Mouse (Mus musculus) MEL (cell line): ENCODE measurements around the gene Epha10. TPM values are rescaled to one million over a fixed set of nuclear protein-coding genes. Genes with fewer than 3 reads are reported as not detected.

Source experiments
- DNase-seq: peaks from one replicate; pipeline ENCODE4 v3.0.0; 2011; ENCODE audit warnings: low read depth, low spot score
- H3K27ac ChIP-seq: 2 replicates; pipeline ENCODE4 v1.5.1; 2012; ENCODE audit warnings: low read depth, mild to moderate bottlenecking, control low read depth, low read length, moderate library complexity; ENCODE audit not compliant: control insufficient read depth
- H3K27me3 ChIP-seq, 2 experiments: fragments of 150-350 bp in 1 of 2; sonication (generic) in 1 of 2; 2 replicates each; pipeline ENCODE4 v1.6.1; 2012; ENCODE audit warnings: low read length in 2 of 2, mild to moderate bottlenecking in 2 of 2, improper control_type of control experiment in 1 of 2, moderate library complexity in 1 of 2; ENCODE audit not compliant: insufficient read depth in 2 of 2, control insufficient read depth in 1 of 2
- H3K36me3 ChIP-seq, 2 experiments: 2 replicates each; pipeline ENCODE4 v1.6.1; 2012 to 2014; ENCODE audit warnings: low read length in 2 of 2, improper control_type of control experiment in 1 of 2, inconsistent platforms in 1 of 2, mild to moderate bottlenecking in 1 of 2; ENCODE audit not compliant: insufficient read depth in 2 of 2, control insufficient read depth in 1 of 2
- H3K4me1 ChIP-seq, 2 experiments: fragments of 150-350 bp in 1 of 2; sonication (generic) in 1 of 2; 2 replicates each; pipeline ENCODE4 v1.6.1; 2012; ENCODE audit warnings: low read length in 2 of 2, improper control_type of control experiment in 1 of 2, mild to moderate bottlenecking in 1 of 2; ENCODE audit not compliant: insufficient read depth in 2 of 2, control insufficient read depth in 1 of 2
- H3K4me3 ChIP-seq, 2 experiments: fragments of 150-350 bp in 1 of 2; sonication (generic) in 1 of 2; 2 replicates each; pipeline ENCODE4 v1.5.1; 2012; ENCODE audit warnings: low read depth in 2 of 2, low read length in 2 of 2, mild to moderate bottlenecking in 2 of 2, moderate library complexity in 2 of 2, control low read depth in 1 of 2, improper control_type of control experiment in 1 of 2; ENCODE audit not compliant: control insufficient read depth in 1 of 2, insufficient read depth in 1 of 2
- H3K79me2 ChIP-seq: 2 replicates; pipeline ENCODE4 v1.6.1; 2012; ENCODE audit warnings: mild to moderate bottlenecking, low read length, moderate library complexity; ENCODE audit not compliant: control insufficient read depth, poor library complexity, insufficient read depth
- H3K9ac ChIP-seq: 2 replicates; pipeline ENCODE4 v1.6.1; 2012; ENCODE audit warnings: low read depth, mild to moderate bottlenecking, control low read depth, low read length, moderate library complexity; ENCODE audit not compliant: control insufficient read depth, poor library complexity, severe bottlenecking
- H3K9me3 ChIP-seq: fragments of 150-350 bp; sonication (generic); replicated peaks from 2 replicates; pipeline ENCODE4 v1.6.1; 2012; ENCODE audit warnings: mild to moderate bottlenecking, low read length, improper control_type of control experiment, moderate library complexity; ENCODE audit not compliant: insufficient read depth
- CHD1 ChIP-seq: IDR thresholded peaks from 2 replicates; pipeline ENCODE4 v1.6.1; 2012; ENCODE audit warnings: low read depth, mild to moderate bottlenecking, inconsistent platforms, low read length, improper control_type of control experiment
- CHD2 ChIP-seq: IDR thresholded peaks from 2 replicates; pipeline ENCODE4 v1.6.1; 2011; ENCODE audit warnings: low read length, improper control_type of control experiment
- CTCF ChIP-seq, 3 experiments: IDR thresholded peaks in 2 of 3; conservative IDR thresholded peaks in 1 of 3; 2 replicates each; pipeline ENCODE4 v1.5.1; 2011 to 2012; ENCODE audit warnings: low read length in 3 of 3, low read depth in 2 of 3, mild to moderate bottlenecking in 2 of 3, improper control_type of control experiment in 1 of 3, inconsistent platforms in 1 of 3, mixed read lengths in 1 of 3, moderate library complexity in 1 of 3; ENCODE audit not compliant: control insufficient read depth in 1 of 3, insufficient read depth in 1 of 3, poor library complexity in 1 of 3, severe bottlenecking in 1 of 3
- E2F4 ChIP-seq: IDR thresholded peaks from 2 replicates; pipeline ENCODE4 v1.6.1; 2011; ENCODE audit warnings: low read depth, low read length, improper control_type of control experiment, borderline replicate concordance
- ELF1 ChIP-seq: IDR thresholded peaks from 2 replicates; pipeline ENCODE4 v1.6.1; 2014; ENCODE audit warnings: low read depth, mild to moderate bottlenecking, inconsistent platforms, low read length, improper control_type of control experiment, moderate library complexity
- EP300 ChIP-seq, 2 experiments: IDR thresholded peaks; 2 replicates each; pipeline ENCODE4 v1.6.1; 2011; ENCODE audit warnings: improper control_type of control experiment in 2 of 2, low read length in 2 of 2, low read depth in 1 of 2, mild to moderate bottlenecking in 1 of 2
- ETS1 ChIP-seq: IDR thresholded peaks from 2 replicates; pipeline ENCODE4 v1.6.1; 2012; ENCODE audit warnings: low read depth, mild to moderate bottlenecking, inconsistent platforms, low read length, improper control_type of control experiment, moderate library complexity
- GATA1 ChIP-seq: IDR thresholded peaks from 2 replicates; pipeline ENCODE4 v1.6.1; 2011; ENCODE audit warnings: low read depth, low read length, improper control_type of control experiment
- KAT2A ChIP-seq: conservative IDR thresholded peaks from 2 replicates; pipeline ENCODE4 v1.6.1; 2012; ENCODE audit warnings: low read depth, low read length, improper control_type of control experiment, inconsistent platforms
- MAX ChIP-seq: IDR thresholded peaks from 2 replicates; pipeline ENCODE4 v1.6.1; 2011; ENCODE audit warnings: low read length, improper control_type of control experiment
- MEF2A ChIP-seq: IDR thresholded peaks from 2 replicates; pipeline ENCODE4 v1.6.1; 2014; ENCODE audit warnings: low read depth, mild to moderate bottlenecking, inconsistent platforms, low read length, improper control_type of control experiment; ENCODE audit not compliant: poor library complexity, insufficient replicate concordance, severe bottlenecking; ENCODE audit errors: extremely low read depth
- MXI1 ChIP-seq: IDR thresholded peaks from 2 replicates; pipeline ENCODE4 v1.6.1; 2011; ENCODE audit warnings: mild to moderate bottlenecking, low read depth, low read length, improper control_type of control experiment
- MYC ChIP-seq: IDR thresholded peaks from 2 replicates; pipeline ENCODE4 v1.6.1; 2011; ENCODE audit warnings: low read depth, mild to moderate bottlenecking, low read length, improper control_type of control experiment, moderate library complexity
- NELFE ChIP-seq: IDR thresholded peaks from 2 replicates; pipeline ENCODE4 v1.6.1; 2011; ENCODE audit warnings: low read depth, low read length, improper control_type of control experiment
- NRF1 ChIP-seq: IDR thresholded peaks from 2 replicates; pipeline ENCODE4 v1.6.1; 2014; ENCODE audit warnings: low read depth, mild to moderate bottlenecking, inconsistent platforms, low read length, improper control_type of control experiment, moderate library complexity; ENCODE audit not compliant: poor library complexity, insufficient read depth, severe bottlenecking
- POLR2A ChIP-seq, 2 experiments: IDR thresholded peaks; 2 replicates each; pipeline ENCODE4 v1.6.1; 2011 to 2012; ENCODE audit warnings: low read length in 2 of 2, mild to moderate bottlenecking in 2 of 2, control low read depth in 1 of 2, improper control_type of control experiment in 1 of 2, low read depth in 1 of 2, moderate library complexity in 1 of 2; ENCODE audit not compliant: control insufficient read depth in 1 of 2, insufficient read depth in 1 of 2, poor library complexity in 1 of 2
- POLR2AphosphoS2 ChIP-seq: IDR thresholded peaks from 2 replicates; pipeline ENCODE4 v1.6.1; 2011; ENCODE audit warnings: low read length, improper control_type of control experiment
- RAD21 ChIP-seq: IDR thresholded peaks from 2 replicates; pipeline ENCODE4 v1.6.1; 2011; ENCODE audit warnings: mild to moderate bottlenecking, low read depth, low read length, improper control_type of control experiment
- RCOR1 ChIP-seq: IDR thresholded peaks from 2 replicates; pipeline ENCODE4 v1.6.1; 2012; ENCODE audit warnings: low read depth, mild to moderate bottlenecking, inconsistent platforms, low read length, improper control_type of control experiment
- SMC3 ChIP-seq: IDR thresholded peaks from 2 replicates; pipeline ENCODE4 v1.6.1; 2011; ENCODE audit warnings: low read depth, low read length, improper control_type of control experiment
- ZC3H11A ChIP-seq: IDR thresholded peaks from 2 replicates; pipeline ENCODE4 v1.6.1; 2012; ENCODE audit warnings: low read depth, mild to moderate bottlenecking, inconsistent platforms, low read length, improper control_type of control experiment
- ZKSCAN1 ChIP-seq: IDR thresholded peaks from 2 replicates; pipeline ENCODE4 v1.6.1; 2012; ENCODE audit warnings: low read depth, mild to moderate bottlenecking, inconsistent platforms, low read length, improper control_type of control experiment, moderate library complexity
- ZNF384 ChIP-seq: IDR thresholded peaks from 2 replicates; pipeline ENCODE4 v1.6.1; 2012; ENCODE audit warnings: low read depth, mild to moderate bottlenecking, inconsistent platforms, low read length, improper control_type of control experiment
- polyA plus RNA-seq, 2 experiments: library from polyadenylated mRNA; stranded (reverse) in 1 of 2; unstranded in 1 of 2; fragments of >175 nt in 1 of 2; fragments of >200 nt in 1 of 2; gene quantifications; 2 replicates each; pipeline versions ENCODE4 v1.2.1 to v1.2.4; 2012; ENCODE audit warnings: low replicate concordance in 2 of 2, low read depth in 1 of 2; ENCODE audit not compliant: insufficient read length in 2 of 2, insufficient read depth in 1 of 2, missing spikeins in 1 of 2
- total RNA-seq: library from RNA; depleted of rRNA; stranded (reverse); fragments of 300-350 nt; gene quantifications from 2 replicates; pipeline ENCODE4 v1.2.3, GENCODE M21; 2012

Epha10 gene
- total and polyA plus RNA-seq, 3 experiments, result not detected

GRCm38 (mm10) chr4:124840998-124841397 lies 39.7 kb upstream of the Epha10 start:
- Histone ChIP-seq H3K27me3 (no peaks in the 10 kb centered on the region), H3K9ac (no peak overlapping the region), H3K27ac (no peak overlapping the region), H3K9me3 (no peaks in the 10 kb centered on the region), H3K4me1 (no peaks in the 10 kb centered on the region), H3K36me3 (peaks cover 0 to 1% of the 10 kb centered on the region in 2 experiments; a peak in 1 of 4 replicates), H3K79me2 (no peaks in the 10 kb centered on the region), H3K4me3 (no peak overlapping the region)
- peak; percentile 20 for TF ChIP-seq RAD21
- TF ChIP-seq SMC3, result peak; percentile 39
- TF ChIP-seq ZNF384, result peak; percentile 31; the same call in 1 of the 2 replicates
- TF ChIP-seq MEF2A, result no peak
- no peak for TF ChIP-seq ZC3H11A
- peak; percentile 40 to 58 (median 57) for TF ChIP-seq CTCF (IDR thresholded peaks at IDR 0.05 in 2 of 3, conservative IDR thresholded peaks at IDR 0.05 in 1 of 3; ENCODE audit: control insufficient read depth in 1 of 3, insufficient read depth in 1 of 3, low read depth in 2 of 3, low read length in 3 of 3, poor library complexity in 1 of 3, severe bottlenecking in 1 of 3)
- peak; percentile 64 for DNase-seq

GRCm38 (mm10) chr4:124843493-124843892 lies 37.2 kb upstream of the Epha10 start:
- H3K9ac ChIP-seq, result no peak overlapping the region
- H3K36me3 ChIP-seq, result peaks cover 1 to 2% of the 10 kb centered on the region in 2 experiments; a peak in 1 of 4 replicates
- no peaks in the 10 kb centered on the region for H3K9me3 ChIP-seq
- no peaks in the 10 kb centered on the region for H3K79me2 ChIP-seq
- no peaks in the 10 kb centered on the region for H3K27me3 ChIP-seq
- no peaks in the 10 kb centered on the region for H3K4me1 ChIP-seq
- H3K27ac ChIP-seq, result no peak overlapping the region
- no peak overlapping the region for H3K4me3 ChIP-seq
- TF ChIP-seq SMC3 (peak; percentile 19; the same call in 1 of the 2 replicates), KAT2A (no peak), RAD21 (no peak), CTCF (IDR thresholded peaks at IDR 0.05 in 2 of 3, conservative IDR thresholded peaks at IDR 0.05 in 1 of 3; ENCODE audit: control insufficient read depth in 1 of 3, insufficient read depth in 1 of 3, low read depth in 2 of 3, low read length in 3 of 3, poor library complexity in 1 of 3, severe bottlenecking in 1 of 3) (peak; percentile 60 to 89 (median 67))
- DNase-seq, result peak; percentile 66

GRCm38 (mm10) chr4:124847573-124847972 lies 33.1 kb upstream of the Epha10 start:
- Histone ChIP-seq H3K9me3 (no peaks in the 10 kb centered on the region), H3K36me3 (peaks cover 3 to 15% of the 10 kb centered on the region in 2 experiments; a peak in 3 of 4 replicates), H3K4me1 (peaks cover 0 to 16% of the 10 kb centered on the region in 2 experiments; a peak in 2 of 4 replicates), H3K9ac (0 out of 2 replicates have a peak overlapping the region, but pooled peaks have one; percentile 2), H3K4me3 (no peak overlapping the region), H3K27ac (no peak overlapping the region), H3K79me2 (peaks cover 30% of the 10 kb centered on the region), H3K27me3 (no peaks in the 10 kb centered on the region)
- DNase-seq, result peak; percentile 89
- TF ChIP-seq ZKSCAN1, result no peak
- peak; percentile 57 for TF ChIP-seq ZC3H11A
- peak; percentile 67 for TF ChIP-seq GATA1
- no peak; the same call in 1 of the 2 replicates for TF ChIP-seq POLR2AphosphoS2
- peak; percentile 81; the same call in 1 of the 2 replicates for TF ChIP-seq MYC
- TF ChIP-seq NELFE, result no peak
- TF ChIP-seq CHD2, result no peak
- no peak for TF ChIP-seq POLR2A (IDR thresholded peaks at IDR 0.05; ENCODE audit: control insufficient read depth in 1 of 2, insufficient read depth in 1 of 2, low read depth in 1 of 2, low read length in 2 of 2, poor library complexity in 1 of 2)
- TF ChIP-seq ETS1, result 0 out of 2 replicates have a peak, but pooled peaks have one; percentile 39
- TF ChIP-seq MAX, result peak; percentile 77
- TF ChIP-seq MEF2A, result 0 out of 2 replicates have a peak, but pooled peaks have one; percentile 35
- peak; percentile 94 for TF ChIP-seq MXI1
- peak; percentile 81 for TF ChIP-seq RAD21
- peak in 1 of 2 experiments; percentile 57; a peak in 2 of 4 replicates for TF ChIP-seq EP300 (IDR thresholded peaks at IDR 0.05; ENCODE audit: low read depth in 1 of 2, low read length in 2 of 2)
- no peak for TF ChIP-seq ZNF384
- no peak for TF ChIP-seq CHD1
- TF ChIP-seq RCOR1, result peak; percentile 59; the same call in 1 of the 2 replicates
- no peak for TF ChIP-seq KAT2A
- TF ChIP-seq E2F4, result no peak
- 0 out of 2 replicates have a peak, but pooled peaks have one; percentile 35 for TF ChIP-seq ELF1
- TF ChIP-seq NRF1, result no peak
